Mouse (Mus musculus): ENCODE measurements around the gene Tnfrsf21. TPM values are rescaled to one million over a fixed set of nuclear protein-coding genes. Genes with fewer than 3 reads are reported as not detected.

Tnfrsf21 gene
- polyA plus RNA-seq, 1 experiment from 2014 or later: 36.9 TPM

GRCm38 (mm10) chr17:43116748-43117147, 100.4 kb downstream of the Tnfrsf21 start:
- no peak for DNase-seq (ENCODE audit: low spot score)
- no peak for ATAC-seq (ENCODE audit: low FRiP score, low TSS enrichment)

GRCm38 (mm10) chr17:43119446-43119845, 103.1 kb downstream of the Tnfrsf21 start:
- H3K27ac ChIP-seq (replicated peaks): no peak overlapping the region
- H3K27me3 ChIP-seq (ENCODE audit: control insufficient read depth, insufficient read depth, low read length): no peaks in the 10 kb centered on the region
- no peaks in the 10 kb centered on the region for H3K36me3 ChIP-seq (ENCODE audit: control insufficient read depth, insufficient read depth, low read length)
- peak; percentile 83 for ATAC-seq (ENCODE audit: low FRiP score, low TSS enrichment)
- no peak overlapping the region for H3K4me3 ChIP-seq (ENCODE audit: low read depth, low read length)
- H3K4me1 ChIP-seq (replicated peaks; ENCODE audit: control insufficient read depth, insufficient read depth): no peaks in the 10 kb centered on the region
- H3K4me2 ChIP-seq (replicated peaks; ENCODE audit: low read depth): no peak overlapping the region
- WGBS: 59% methylated on average over 12 of the region's 12 CpGs
- TF ChIP-seq EP300 (optimal IDR thresholded peaks at IDR 0.05): no peak
- no peak for TF ChIP-seq CTCF (IDR thresholded peaks at IDR 0.05; ENCODE audit: low read depth)
- no peak overlapping the region for H3K9ac ChIP-seq (ENCODE audit: low read length)
- DNase-seq (ENCODE audit: low spot score): peak; percentile 70
- no peaks in the 10 kb centered on the region for H3K9me3 ChIP-seq (ENCODE audit: control insufficient read depth, low read length)

More at GRCm38 (mm10) chr17:43116748-43117147, 100.4 kb downstream of the Tnfrsf21 start:
- Histone ChIP-seq H3K9ac (ENCODE audit: low read length) (no peak overlapping the region), H3K4me1 (replicated peaks; ENCODE audit: control insufficient read depth, insufficient read depth) (no peaks in the 10 kb centered on the region), H3K27ac (replicated peaks) (no peak overlapping the region), H3K36me3 (ENCODE audit: control insufficient read depth, insufficient read depth, low read length) (no peaks in the 10 kb centered on the region), H3K4me2 (replicated peaks; ENCODE audit: low read depth) (no peak overlapping the region), H3K9me3 (ENCODE audit: control insufficient read depth, low read length) (no peaks in the 10 kb centered on the region), H3K4me3 (ENCODE audit: low read depth, low read length) (no peak overlapping the region), H3K27me3 (ENCODE audit: control insufficient read depth, insufficient read depth, low read length) (no peaks in the 10 kb centered on the region)
- no peak for TF ChIP-seq EP300 (optimal IDR thresholded peaks at IDR 0.05)
- TF ChIP-seq CTCF (IDR thresholded peaks at IDR 0.05; ENCODE audit: low read depth): no peak
- WGBS: 44% methylated on average over 10 of the region's 10 CpGs

- TF ChIP-seq CTCF (IDR thresholded peaks at IDR 0.05; ENCODE audit: low read depth) (no peak), EP300 (optimal IDR thresholded peaks at IDR 0.05) (no peak)
Observed at GRCm38 (mm10) chr17:43121096-43121495, 104.7 kb downstream of the Tnfrsf21 start.

GRCm38 (mm10) chr17:43128305-43128704, 112.0 kb downstream of the Tnfrsf21 start:
- Histone ChIP-seq H3K27me3 (ENCODE audit: control insufficient read depth, insufficient read depth, low read length) (no peaks in the 10 kb centered on the region), H3K4me3 (ENCODE audit: low read depth, low read length) (no peak overlapping the region), H3K4me1 (replicated peaks; ENCODE audit: control insufficient read depth, insufficient read depth) (no peaks in the 10 kb centered on the region), H3K27ac (replicated peaks) (no peak overlapping the region), H3K4me2 (replicated peaks; ENCODE audit: low read depth) (no peak overlapping the region), H3K9me3 (ENCODE audit: control insufficient read depth, low read length) (no peaks in the 10 kb centered on the region), H3K36me3 (ENCODE audit: control insufficient read depth, insufficient read depth, low read length) (no peaks in the 10 kb centered on the region), H3K9ac (ENCODE audit: low read length) (no peak overlapping the region)
- TF ChIP-seq EP300 (optimal IDR thresholded peaks at IDR 0.05) (no peak), CTCF (IDR thresholded peaks at IDR 0.05; ENCODE audit: low read depth) (no peak)
- ATAC-seq (ENCODE audit: low FRiP score, low TSS enrichment) (no peak), DNase-seq (ENCODE audit: low spot score) (no peak)
- 75% methylated on average over 3 of the region's 3 CpGs for WGBS

More at GRCm38 (mm10) chr17:43121096-43121495, 104.7 kb downstream of the Tnfrsf21 start:
- Histone ChIP-seq H3K9ac (ENCODE audit: low read length) (no peak overlapping the region), H3K27ac (replicated peaks) (no peak overlapping the region), H3K4me2 (replicated peaks; ENCODE audit: low read depth) (no peak overlapping the region), H3K4me3 (ENCODE audit: low read depth, low read length) (no peak overlapping the region), H3K9me3 (ENCODE audit: control insufficient read depth, low read length) (no peaks in the 10 kb centered on the region), H3K36me3 (ENCODE audit: control insufficient read depth, insufficient read depth, low read length) (no peaks in the 10 kb centered on the region), H3K4me1 (replicated peaks; ENCODE audit: control insufficient read depth, insufficient read depth) (no peaks in the 10 kb centered on the region), H3K27me3 (ENCODE audit: control insufficient read depth, insufficient read depth, low read length) (no peaks in the 10 kb centered on the region)
- peak; percentile 8 for DNase-seq (ENCODE audit: low spot score)
- 68% methylated on average over 2 of the region's 2 CpGs for WGBS
- no peak for ATAC-seq (ENCODE audit: low FRiP score, low TSS enrichment)

DNA sequence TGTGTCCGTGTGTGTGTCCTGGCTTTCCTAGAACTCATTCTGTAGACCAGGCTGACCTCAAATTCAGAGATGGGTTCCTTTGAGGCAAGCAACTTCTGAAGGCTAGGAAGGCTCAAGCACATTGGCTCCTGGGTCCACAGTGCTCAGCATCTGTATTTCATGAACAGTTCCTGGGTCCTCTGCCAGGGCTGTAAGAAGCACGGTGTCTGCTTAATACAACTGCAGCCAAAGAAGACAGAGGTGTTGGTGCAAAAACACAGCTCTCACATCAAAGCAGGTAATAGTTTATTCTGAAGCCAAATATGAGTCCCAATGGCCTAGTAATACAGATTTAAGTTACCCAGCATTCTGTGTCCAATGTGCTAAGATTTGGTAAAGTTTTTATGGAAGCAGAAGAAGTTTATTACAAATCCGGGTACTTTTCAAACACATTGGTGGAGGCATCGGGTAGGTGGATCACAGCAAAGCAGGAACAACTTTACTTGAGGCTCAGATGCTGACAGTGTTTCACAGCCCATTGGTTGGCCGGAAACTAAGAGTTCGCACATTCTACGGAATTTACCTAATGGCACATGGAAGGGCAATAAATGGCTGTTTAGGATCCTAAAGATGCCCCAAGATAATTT, 112.7 kb downstream of the Tnfrsf21 start:
- ATAC-seq (ENCODE audit: low FRiP score, low TSS enrichment) (no peak), DNase-seq (ENCODE audit: low spot score) (no peak)
- no peak overlapping the region; the same call in 1 of the 2 replicates for H3K27ac ChIP-seq (replicated peaks)
- no peak overlapping the region for H3K4me2 ChIP-seq (replicated peaks; ENCODE audit: low read depth)
- 85% methylated on average over 7 of the region's 7 CpGs for WGBS
- H3K36me3 ChIP-seq (ENCODE audit: control insufficient read depth, insufficient read depth, low read length): no peaks in the 10 kb centered on the region
- H3K9ac ChIP-seq (ENCODE audit: low read length): no peak overlapping the region
- H3K9me3 ChIP-seq (ENCODE audit: control insufficient read depth, low read length): no peaks in the 10 kb centered on the region
- H3K4me3 ChIP-seq (ENCODE audit: low read depth, low read length): no peak overlapping the region
- H3K4me1 ChIP-seq (replicated peaks; ENCODE audit: control insufficient read depth, insufficient read depth): no peaks in the 10 kb centered on the region
- H3K27me3 ChIP-seq (ENCODE audit: control insufficient read depth, insufficient read depth, low read length): no peaks in the 10 kb centered on the region
- TF ChIP-seq CTCF (IDR thresholded peaks at IDR 0.05; ENCODE audit: low read depth): no peak
- TF ChIP-seq EP300 (optimal IDR thresholded peaks at IDR 0.05): no peak

DNA sequence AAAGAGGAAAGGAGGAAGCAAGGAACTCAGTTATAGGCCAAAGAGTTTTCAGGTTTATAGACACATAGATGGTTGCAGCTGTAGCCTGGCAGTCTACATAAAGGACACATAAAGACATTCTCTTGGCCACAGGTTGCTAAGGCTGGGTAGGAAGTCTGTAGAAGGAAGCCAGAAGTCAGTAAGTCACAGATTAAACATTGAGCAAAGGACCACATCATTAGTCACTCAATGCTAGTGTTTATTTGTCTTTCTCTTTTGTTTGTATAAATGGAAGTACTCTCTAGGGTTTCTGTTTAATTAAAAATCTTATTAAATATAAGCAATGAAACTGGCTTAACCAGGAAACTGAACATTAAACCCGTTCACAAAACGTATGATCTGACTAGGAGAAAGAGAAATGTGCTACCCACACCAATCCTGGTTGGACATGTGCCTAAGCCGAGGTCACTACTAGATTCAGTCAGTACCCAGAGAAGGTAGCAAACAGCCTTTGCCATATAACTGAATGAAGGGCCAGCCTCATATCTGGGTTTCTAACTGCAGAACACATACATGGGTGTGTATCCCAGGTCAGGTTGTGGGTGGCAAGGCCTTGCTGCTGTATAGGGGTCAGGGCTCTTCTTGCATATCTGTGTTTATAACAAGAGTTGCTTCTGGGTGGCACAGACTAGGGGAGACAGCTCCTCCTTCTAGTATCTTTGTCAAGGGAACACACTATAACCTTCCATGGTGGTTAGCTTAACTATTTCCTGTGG, 113.9 kb downstream of the Tnfrsf21 start:
- Histone ChIP-seq H3K4me2 (replicated peaks; ENCODE audit: low read depth) (no peak overlapping the region), H3K27ac (replicated peaks) (peak overlapping the region; percentile 80), H3K36me3 (ENCODE audit: control insufficient read depth, insufficient read depth, low read length) (no peaks in the 10 kb centered on the region), H3K27me3 (ENCODE audit: control insufficient read depth, insufficient read depth, low read length) (no peaks in the 10 kb centered on the region), H3K9ac (ENCODE audit: low read length) (no peak overlapping the region), H3K4me3 (ENCODE audit: low read depth, low read length) (no peak overlapping the region), H3K9me3 (ENCODE audit: control insufficient read depth, low read length) (no peaks in the 10 kb centered on the region), H3K4me1 (replicated peaks; ENCODE audit: control insufficient read depth, insufficient read depth) (no peaks in the 10 kb centered on the region)
- TF ChIP-seq CTCF (IDR thresholded peaks at IDR 0.05; ENCODE audit: low read depth): no peak
- TF ChIP-seq EP300 (optimal IDR thresholded peaks at IDR 0.05): no peak
- WGBS: 25% methylated on average over 3 of the region's 3 CpGs
- peak; percentile 89 for ATAC-seq (ENCODE audit: low FRiP score, low TSS enrichment)
- DNase-seq (ENCODE audit: low spot score): peak; percentile 49

All from stomach, postnatal 0 days (tissue).